Mouse (Mus musculus) gastrocnemius, adult 18-20 months (tissue): ENCODE data around the gene Pcnx3. TPM values are rescaled to one million over a fixed set of nuclear protein-coding genes. Genes with fewer than 3 reads are reported as not detected.

Experiments used
- DNase-seq: peaks from one replicate; pipeline ENCODE4 v3.0.0; 2021; ENCODE audit warnings: low spot score
- long read RNA-seq, 2 experiments: library from polyadenylated mRNA; stranded (forward); transcript quantifications; one replicate each; pipeline ENCODE4 v2.0.0; 2021
- total RNA-seq, 2 experiments: library from RNA; stranded (reverse); gene quantifications; 2 replicates each; pipeline ENCODE4 v1.2.3; 2021

The Pcnx3 gene
- total RNA-seq = 10 to 100 TPM; 12.5 to 13.8 TPM
- long read RNA-seq, experiment 1, partial matches to known transcripts = 7 of 9 reads
- long read RNA-seq, experiment 1, other reads (novel, unspliced or antisense) = 2 of 9 reads
- long read RNA-seq, experiment 2, full-length matches to known transcripts = 2 of 6 reads
- long read RNA-seq, experiment 2, partial matches to known transcripts = 1 of 6 reads
- long read RNA-seq, experiment 2, other reads (novel, unspliced or antisense) = 3 of 6 reads

- peak; percentile 97 for DNase-seq
Observed at GRCm38 (mm10) chr19:5688200-5689087, at the start of gene Pcnx3, which contains the start of gene Map3k11. Pcnx3 (minus strand) TSS chr19:5688908. Map3k11 (plus strand) TSS chr19:5688742.

GRCm38 (mm10) chr19:5734325-5734724 lies 45.6 kb upstream of the Pcnx3 start:
- DNase-seq = no peak

GRCm38 (mm10) chr19:5731264-5731978 lies 42.7 kb upstream of the Pcnx3 start:
- peak; percentile 95 for DNase-seq

- no peak for DNase-seq
Observed at GRCm38 (mm10) chr19:5730314-5731186, 41.8 kb upstream of the Pcnx3 start.

DNA sequence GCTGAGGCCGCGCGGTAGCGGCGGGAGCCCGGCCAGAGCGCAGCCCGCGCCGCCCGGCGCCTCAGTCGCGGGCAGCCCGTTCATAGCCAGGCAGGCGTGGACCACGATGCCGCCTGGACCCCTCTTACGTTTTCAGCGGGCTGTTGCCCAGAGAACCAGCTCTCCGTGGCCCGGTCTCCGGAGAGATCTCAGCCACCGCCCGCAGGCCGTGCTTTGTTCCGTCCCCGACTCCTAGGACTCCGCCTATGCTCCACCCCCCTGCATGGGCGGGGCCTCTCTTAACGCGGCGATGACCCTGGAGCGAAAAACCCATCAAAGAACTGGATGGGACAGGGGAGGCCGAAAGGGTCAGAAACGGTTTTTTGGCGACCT lies 40.7 kb upstream of the Pcnx3 start, which contains the start of gene Fam89b:
Fam89b (minus strand) TSS at position 210 of the 372 bp plus-strand sequence.
- DNase-seq = peak; percentile 90

DNA sequence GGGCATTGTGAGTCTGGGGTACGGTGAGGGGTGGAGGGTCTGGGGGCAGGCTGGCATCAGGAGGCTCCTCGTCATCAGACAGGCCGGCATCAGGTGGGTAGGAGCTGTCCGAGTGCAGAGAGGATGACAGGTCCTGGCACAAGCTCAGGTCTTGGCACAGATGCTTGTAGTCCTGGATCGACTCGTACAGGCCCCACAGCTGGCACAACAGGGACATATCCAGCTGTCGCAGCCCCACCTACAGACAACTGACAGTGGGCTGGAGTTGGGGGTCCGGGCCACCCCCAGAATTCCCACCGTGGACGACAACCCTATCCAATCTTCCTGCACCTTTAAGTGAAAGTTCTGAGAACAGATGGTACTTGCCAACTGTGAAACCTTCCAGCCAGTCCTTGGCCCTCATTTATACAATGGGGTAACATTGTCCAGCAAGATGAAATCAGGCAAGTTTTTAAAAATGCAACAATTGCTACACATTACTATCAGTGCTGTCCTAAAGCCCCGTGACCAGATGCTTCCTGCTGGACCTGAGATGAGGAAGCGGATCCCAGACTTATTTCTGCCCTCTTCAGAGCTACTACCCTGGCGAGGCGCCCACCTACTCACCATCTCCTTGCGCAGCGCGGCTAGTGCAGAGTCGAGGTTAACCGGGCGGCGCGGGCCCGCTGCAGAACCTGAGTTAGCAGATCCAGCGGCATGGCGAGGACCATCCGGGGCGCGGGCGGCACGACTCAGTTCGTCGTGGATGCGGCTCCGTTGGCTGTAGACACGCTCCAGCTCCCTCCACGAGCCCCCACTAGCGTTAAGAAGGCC lies 40.1 kb upstream of the Pcnx3 start:
- no peak for DNase-seq

DNA sequence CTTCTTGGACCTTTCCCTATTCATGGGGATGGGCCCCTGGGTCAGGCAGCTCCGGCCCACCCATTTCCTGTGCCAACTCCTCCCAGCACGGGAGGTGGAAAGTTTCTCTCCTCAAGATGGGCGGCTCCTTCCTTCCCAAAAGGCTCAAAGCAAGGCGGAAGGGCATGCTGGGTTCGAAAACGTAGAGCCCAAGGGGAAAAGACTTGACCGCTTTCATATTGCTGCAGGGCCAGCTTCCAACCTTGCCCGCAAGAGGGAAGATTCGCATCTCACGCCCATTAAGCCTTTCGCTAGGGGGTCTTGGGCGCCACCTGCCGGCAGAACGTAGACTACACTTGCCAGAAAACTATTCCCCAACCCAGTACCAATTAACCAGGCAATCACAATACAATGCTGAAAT lies 39.0 kb upstream of the Pcnx3 start:
- peak; percentile 93 for DNase-seq

DNA sequence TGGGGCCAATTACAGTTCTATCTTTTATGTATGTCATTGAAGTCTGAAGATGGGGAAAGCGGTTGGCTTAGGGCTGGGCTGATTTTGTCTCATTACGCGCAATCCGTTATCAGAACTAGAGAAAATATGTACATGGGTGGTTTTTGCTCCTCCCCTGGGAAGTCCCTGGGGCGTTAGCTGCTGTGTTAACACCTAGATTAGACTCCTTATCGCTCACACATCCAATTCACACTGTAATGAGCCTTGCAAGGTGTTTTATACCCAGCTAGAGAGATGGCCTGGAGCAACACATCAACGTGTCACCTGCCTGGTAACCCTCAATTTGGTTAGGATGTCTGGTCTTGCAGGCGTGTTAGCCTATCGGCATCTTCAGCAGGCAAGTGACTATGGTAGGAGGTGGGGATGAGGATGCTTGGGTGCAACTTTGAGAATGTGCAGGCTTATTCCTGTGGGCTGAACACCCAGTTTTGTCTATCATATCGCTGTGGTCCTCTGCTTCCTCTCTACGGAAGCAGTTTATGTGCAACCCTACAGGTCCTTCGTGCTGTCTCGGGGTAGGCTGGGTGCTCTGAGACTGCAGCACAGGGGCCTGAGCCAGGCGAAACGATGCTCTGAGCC lies 38.4 kb upstream of the Pcnx3 start:
- DNase-seq = no peak

- DNase-seq = peak; percentile 77
Observed at GRCm38 (mm10) chr19:5725767-5726515, 37.2 kb upstream of the Pcnx3 start, which contains the start of gene Ehbp1l1. Ehbp1l1 (minus strand) TSS chr19:5726317.

GRCm38 (mm10) chr19:5725029-5725707 lies 36.5 kb upstream of the Pcnx3 start:
- DNase-seq = peak; percentile 94

- peak; percentile 94 for DNase-seq
Observed at GRCm38 (mm10) chr19:5724549-5724941, 35.8 kb upstream of the Pcnx3 start.

GRCm38 (mm10) chr19:5723934-5724548 lies 35.3 kb upstream of the Pcnx3 start:
- no peak for DNase-seq

DNA sequence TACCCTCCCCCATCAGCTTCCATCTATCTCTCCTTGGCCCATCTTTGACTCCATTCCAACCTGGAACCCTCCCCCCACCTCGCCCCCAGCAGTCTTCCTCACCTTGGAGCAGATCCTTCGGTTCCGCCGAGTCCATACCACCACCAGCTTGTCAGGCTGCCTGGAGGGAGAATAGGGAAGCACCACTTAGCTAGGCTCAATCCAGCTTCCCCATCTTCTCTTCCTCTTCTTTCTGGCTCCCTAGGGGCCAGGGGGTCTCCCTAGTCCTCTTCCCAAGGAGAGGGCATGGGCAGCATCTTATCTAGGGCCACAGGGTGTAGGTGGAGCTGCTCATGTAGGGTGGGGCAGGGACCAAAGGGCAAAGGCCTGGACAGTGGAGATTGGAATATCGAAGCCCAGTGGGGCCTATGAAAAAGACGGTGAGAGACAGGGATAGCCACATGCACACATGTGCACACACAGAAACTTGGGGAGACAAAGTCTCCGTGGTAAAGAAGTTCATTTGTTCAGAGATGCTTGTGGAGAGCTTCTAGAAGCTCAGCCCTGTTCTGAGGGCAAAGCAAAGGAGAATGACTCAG lies 34.2 kb upstream of the Pcnx3 start:
- no peak for DNase-seq

- no peak for DNase-seq
Observed at GRCm38 (mm10) chr19:5721233-5721632, 32.5 kb upstream of the Pcnx3 start.

- DNase-seq = no peak
Observed at GRCm38 (mm10) chr19:5716955-5717354, 28.2 kb upstream of the Pcnx3 start.

GRCm38 (mm10) chr19:5715793-5716688 lies 27.3 kb upstream of the Pcnx3 start:
- no peak for DNase-seq
